ENCODE assay signal across 8 mouse cellular contexts in the genomic region with DNA sequence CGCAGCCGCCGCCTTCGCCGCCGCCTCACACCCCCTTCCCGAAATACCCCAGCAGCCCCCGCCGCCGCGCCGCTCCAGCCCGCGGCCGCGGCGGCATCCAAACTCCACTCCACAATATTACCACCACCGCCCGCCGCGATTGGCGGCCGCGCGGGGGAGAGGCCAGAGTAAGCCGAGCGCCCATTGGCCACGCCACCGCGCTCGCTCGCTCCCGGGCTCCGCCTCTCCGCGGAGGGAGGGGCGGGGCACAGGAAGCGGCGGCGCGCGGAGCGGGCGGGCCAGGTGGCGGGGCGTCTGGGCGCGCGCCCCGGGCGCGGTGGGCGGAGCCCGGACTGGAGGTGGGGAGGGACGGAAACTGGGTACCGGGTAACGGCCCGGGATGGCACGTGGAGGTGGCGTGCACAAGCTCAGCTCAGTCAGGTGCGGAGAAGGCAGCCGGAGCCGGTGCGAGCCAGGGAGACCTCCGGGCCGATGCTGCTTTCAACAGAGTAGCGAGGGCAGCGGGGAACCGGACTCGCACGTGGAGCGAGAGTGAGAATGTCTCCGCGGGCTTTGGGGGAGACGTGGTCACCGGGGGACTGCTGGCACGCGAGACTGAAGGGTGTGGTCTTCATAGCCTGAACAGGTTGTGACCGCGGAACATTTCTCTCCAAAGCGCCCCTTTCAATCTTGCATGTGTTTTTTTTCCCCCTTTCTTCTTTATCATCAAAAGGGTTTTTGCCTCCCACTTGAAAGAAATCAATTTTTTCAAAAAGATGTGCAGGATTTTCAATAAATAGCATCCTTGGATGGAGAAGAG. TPM values are rescaled to one million over a fixed set of nuclear protein-coding genes. Genes with fewer than 3 reads are reported as not detected.
DNase-seq lines count a peak whose midpoint lies in the region; ATAC-seq lines count a peak whose summit lies in the region.

TSS of gene Ankrd28 (minus strand) at position 81 of the 799 bp plus-strand sequence.

- H3K27me3 ChIP-seq in hindbrain, embryonic 15.5 days, result no peaks in the 10 kb centered on the region

- H3K27ac ChIP-seq in hindbrain, embryonic 15.5 days (replicated peaks), result peak within 1 kb of the TSS; percentile 96

- under 1% methylated on average over 78 of the region's 81 CpGs for WGBS in hindbrain, embryonic 15.5 days

- peak; percentile 94 for DNase-seq in T-cell, adult 2 months (ENCODE audit: low spot score)
- peak; percentile 89 to 96 for DNase-seq in cerebellum, postnatal 36 days
- peak; percentile 91 to 93 for DNase-seq in frontal cortex, postnatal 36 days (ENCODE audit: low spot score in 2 of 2)
- peak; percentile 87 for DNase-seq in left cerebral cortex, adult 11 months (ENCODE audit: low spot score)
- peak; percentile 95 to 97 for DNase-seq in lung, postnatal 4 days
- DNase-seq in retina, postnatal 7 days (ENCODE audit: low read depth, low spot score), result peak; percentile 91
- peak; percentile 91 for DNase-seq in urinary bladder, adult 2 months (ENCODE audit: low spot score)

- no peaks in the 10 kb centered on the region for H3K36me3 ChIP-seq in hindbrain, embryonic 15.5 days

- H3K4me3 ChIP-seq in hindbrain, embryonic 15.5 days, result peak within 1 kb of the TSS; percentile 82

- H3K9ac ChIP-seq in hindbrain, embryonic 15.5 days, result peak within 1 kb of the TSS; percentile 83

- peak within 1 kb of the TSS; percentile 77 for H3K4me2 ChIP-seq in hindbrain, embryonic 15.5 days

- H3K4me1 ChIP-seq in hindbrain, embryonic 15.5 days (replicated peaks), result peaks cover 14% of the 10 kb centered on the region

- H3K9me3 ChIP-seq in hindbrain, embryonic 15.5 days, result no peaks in the 10 kb centered on the region

- ATAC-seq in hindbrain, embryonic 15.5 days (ENCODE audit: low FRiP score, low read depth), result peak; percentile 99

RNA-seq across cellular contexts. Expression of gene Ankrd28, which starts in this region (rescaled TPM):
- 9.6 and 11.0 TPM in 2 replicates for polyA plus RNA-seq in hindbrain, embryonic 15.5 days (2015; fragmentation: Nextera tagmentation; extraction: Ambion mirVana)
- 10.3 and 13.7 TPM in 2 replicates for polyA plus RNA-seq in urinary bladder, adult 2 months (2012; rRNA removed)

Comparison
In these comparisons a context has a peak if more than half of its experiments do, and no peak if none do; other contexts are left out.
1. Peak in every context shown above with its lines: DNase-seq, ATAC-seq, H3K4me3 ChIP-seq and H3K27ac ChIP-seq.